ENCODE assay signal across 9 mouse cellular contexts in the genomic region with DNA sequence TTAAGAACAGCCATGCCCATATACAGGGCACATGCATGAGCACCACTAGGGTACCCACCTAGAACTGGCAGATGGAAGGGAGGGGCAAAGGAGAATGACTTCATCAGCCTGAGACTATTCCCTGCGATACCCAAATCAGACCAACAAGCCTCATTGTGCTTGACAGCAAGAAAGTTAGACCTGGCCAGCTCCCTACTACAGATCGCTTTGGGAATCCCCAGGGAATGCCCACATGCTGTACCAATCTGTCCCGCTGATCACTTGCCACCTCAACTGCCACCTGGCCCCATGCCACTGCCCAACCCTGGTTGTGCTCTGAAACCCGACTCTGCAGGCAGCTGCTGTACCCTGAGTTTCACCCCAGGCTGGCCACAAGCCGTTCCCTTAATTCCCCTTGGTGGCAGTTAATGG.
A peak's percentile ranks its signal among the peaks of the same experiment; 100 is the strongest.
DNase-seq lines count a peak whose midpoint lies in the region; ATAC-seq and TF ChIP-seq lines count a peak whose summit lies in the region.
"Had no signal": no experiment of that assay in that cellular context is flagged by ENCODE, and none has a peak within 500 bp of the region (broad histone marks: within the 10 kb centered on the region; RNA-seq: fewer than 3 reads in every experiment).

No protein-coding gene starts in this region.

- no peak overlapping the region for H3K4me3 ChIP-seq in limb, embryonic 14.5 days (replicated peaks; ENCODE audit: low read length)
- no peak overlapping the region for H3K4me3 ChIP-seq in intestine, postnatal 0 days (ENCODE audit: low read depth, low read length)
- no peak overlapping the region for H3K4me3 ChIP-seq in midbrain, embryonic 16.5 days (ENCODE audit: low read depth, low read length)

- H3K36me3 ChIP-seq in limb, embryonic 14.5 days (ENCODE audit: control insufficient read depth, insufficient read depth, low read length) = no peaks in the 10 kb centered on the region
- no peaks in the 10 kb centered on the region for H3K36me3 ChIP-seq in intestine, postnatal 0 days (ENCODE audit: control insufficient read depth, insufficient read depth)
- no peaks in the 10 kb centered on the region for H3K36me3 ChIP-seq in midbrain, embryonic 16.5 days (ENCODE audit: control insufficient read depth, insufficient read depth, low read length)

- no peaks in the 10 kb centered on the region; the same call in 1 of the 2 replicates for H3K9me3 ChIP-seq in limb, embryonic 14.5 days (ENCODE audit: control insufficient read depth, low read length)
- no peaks in the 10 kb centered on the region for H3K9me3 ChIP-seq in intestine, postnatal 0 days (ENCODE audit: control insufficient read depth)
- H3K9me3 ChIP-seq in midbrain, embryonic 16.5 days (replicated peaks; ENCODE audit: control insufficient read depth, low read length, poor library complexity, severe bottlenecking) = no peaks in the 10 kb centered on the region

- H3K9ac ChIP-seq in limb, embryonic 14.5 days (ENCODE audit: low read depth, low read length, severe bottlenecking) = no peak overlapping the region
- no peak overlapping the region for H3K9ac ChIP-seq in intestine, postnatal 0 days (ENCODE audit: low read depth, low read length)
- no peak overlapping the region for H3K9ac ChIP-seq in midbrain, embryonic 16.5 days (ENCODE audit: low read depth, low read length)
- H3K9ac ChIP-seq: liver, embryonic 14.5 days had no signal

- DNase-seq in ovary, postnatal 14 days (ENCODE audit: low spot score) = peak; percentile 7
- DNase-seq in ovary, adult 18-20 months (ENCODE audit: low spot score) = no peak
- DNase-seq in cerebellum, adult 11 months = peak; percentile 79
- DNase-seq in gastrocnemius, postnatal 14 days = peak; percentile 92
- DNase-seq in limb, embryonic 14.5 days (ENCODE audit: low spot score) = peak; percentile 38
- no peak for DNase-seq in left cerebral cortex, adult 18-20 months (ENCODE audit: low spot score in 2 of 2)

- WGBS in limb, embryonic 14.5 days = 52% methylated on average over 5 of the region's 5 CpGs
- WGBS in intestine, postnatal 0 days = 70% methylated on average over 5 of the region's 5 CpGs
- 65% methylated on average over 5 of the region's 5 CpGs for WGBS in midbrain, embryonic 16.5 days

- H3K27me3 ChIP-seq in limb, embryonic 14.5 days (ENCODE audit: control insufficient read depth, insufficient read depth, low read length) = no peaks in the 10 kb centered on the region
- no peaks in the 10 kb centered on the region for H3K27me3 ChIP-seq in intestine, postnatal 0 days (replicated peaks; ENCODE audit: control insufficient read depth, insufficient read depth, low read length)
- H3K27me3 ChIP-seq in midbrain, embryonic 16.5 days (ENCODE audit: control insufficient read depth, insufficient read depth, low read depth, low read length) = no peaks in the 10 kb centered on the region

- ATAC-seq in limb, embryonic 14.5 days (ENCODE audit: low FRiP score, low read depth) = peak; percentile 34; the same call in 1 of the 2 replicates
- ATAC-seq in intestine, postnatal 0 days = no peak
- no peak for ATAC-seq in midbrain, embryonic 16.5 days

- H3K4me2 ChIP-seq in limb, embryonic 14.5 days (replicated peaks; ENCODE audit: low read depth, low read length, severe bottlenecking) = no peak overlapping the region
- no peak overlapping the region for H3K4me2 ChIP-seq in intestine, postnatal 0 days (replicated peaks; ENCODE audit: low read depth)
- no peak overlapping the region for H3K4me2 ChIP-seq in midbrain, embryonic 16.5 days (ENCODE audit: low read length)

- no peak for TF ChIP-seq CTCF in intestine, postnatal 0 days (IDR thresholded peaks at IDR 0.05; ENCODE audit: low read depth)

- intact Hi-C loops in gastrocnemius, postnatal 14 days (cut with DNase I; ENCODE audit: low total_unique reads) = no loop called here

- H3K4me1 ChIP-seq in limb, embryonic 14.5 days (ENCODE audit: control insufficient read depth, insufficient read depth, low read length) = peaks cover 4% of the 10 kb centered on the region; the same call in 1 of the 2 replicates
- no peaks in the 10 kb centered on the region for H3K4me1 ChIP-seq in intestine, postnatal 0 days (replicated peaks; ENCODE audit: control insufficient read depth, insufficient read depth, low read length)
- no peaks in the 10 kb centered on the region for H3K4me1 ChIP-seq in midbrain, embryonic 16.5 days (ENCODE audit: control insufficient read depth, insufficient read depth, low read length)

- TF ChIP-seq POLR2A in limb, embryonic 14.5 days (IDR thresholded peaks at IDR 0.05; ENCODE audit: borderline replicate concordance, extremely low read depth, insufficient read depth, insufficient read length) = no peak

- no peak overlapping the region for H3K27ac ChIP-seq in limb, embryonic 14.5 days (replicated peaks; ENCODE audit: low read depth, low read length)
- no peak overlapping the region for H3K27ac ChIP-seq in intestine, postnatal 0 days (ENCODE audit: low read depth, low read length)
- no peak overlapping the region for H3K27ac ChIP-seq in midbrain, embryonic 16.5 days (ENCODE audit: low read length)
- H3K27ac ChIP-seq: liver, embryonic 14.5 days had no signal

Comparison
In these comparisons a context has a peak if more than half of its experiments do, and no peak if none do; other contexts are left out.
1. DNase-seq: peak in ovary, postnatal 14 days (single experiment), cerebellum, adult 11 months (single experiment), gastrocnemius, postnatal 14 days (single experiment) and limb, embryonic 14.5 days (single experiment); none in ovary, adult 18-20 months (single experiment) and left cerebral cortex, adult 18-20 months (0 of 2).